Mouse (Mus musculus) megakaryocyte, embryonic 14.5 days (primary cell): ENCODE measurements around the gene Fndc11. TPM values are rescaled to one million over a fixed set of nuclear protein-coding genes. Genes with fewer than 3 reads are reported as not detected.

Experiments
- H3K27me3 ChIP-seq: replicated peaks from 2 replicates; pipeline ENCODE3; 2012; ENCODE audit warnings: inconsistent platforms
- H3K36me3 ChIP-seq: replicated peaks from 2 replicates; pipeline ENCODE3; 2012; ENCODE audit warnings: low read length, inconsistent platforms, mixed read lengths
- H3K4me1 ChIP-seq: 2 replicates; pipeline ENCODE4 v1.6.1; 2012; ENCODE audit warnings: inconsistent platforms
- H3K4me3 ChIP-seq: replicated peaks from 2 replicates; pipeline ENCODE3; 2012; ENCODE audit warnings: moderate library complexity, mild to moderate bottlenecking, inconsistent platforms
- H3K9me3 ChIP-seq: 2 replicates; pipeline ENCODE4 v1.6.1; 2012; ENCODE audit warnings: inconsistent platforms
- FLI1 ChIP-seq: IDR thresholded peaks from 2 replicates; pipeline ENCODE4 v1.6.1; 2012; ENCODE audit warnings: low read length, inconsistent platforms, mixed read lengths
- GATA1 ChIP-seq: IDR thresholded peaks from 3 replicates; pipeline ENCODE4 v1.6.1; 2012; ENCODE audit warnings: mixed read lengths, low read length, inconsistent platforms, borderline replicate concordance
- polyA plus RNA-seq: library from polyadenylated mRNA; stranded (reverse); fragments of >175 nt; gene quantifications from 2 replicates; pipeline ENCODE4 v1.2.3, GENCODE M21; 2012; ENCODE audit warnings: low replicate concordance; ENCODE audit not compliant: insufficient read depth

Gene Fndc11
- polyA plus RNA-seq, 1 experiment, result not detected

DNA sequence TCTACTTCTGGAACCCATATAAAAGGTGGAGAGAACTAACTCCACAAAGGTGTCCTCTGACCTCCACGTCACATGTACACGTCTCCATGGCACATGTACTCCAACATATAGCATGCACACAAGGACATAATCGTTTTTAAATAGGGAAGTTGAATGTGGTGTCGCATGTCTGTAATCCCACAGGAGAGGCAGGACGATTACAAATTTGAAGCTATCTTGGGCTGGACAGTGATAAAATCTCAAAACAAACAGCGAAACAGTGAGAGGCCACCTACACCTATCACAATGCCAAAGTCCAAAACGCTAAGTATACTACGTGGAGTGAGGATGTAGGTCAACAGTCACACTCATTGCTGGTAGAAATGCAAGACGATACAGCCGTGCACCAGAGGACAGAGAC lies 29.4 kb downstream of the Fndc11 start:
- H3K4me1 ChIP-seq, result peaks cover 5% of the 10 kb centered on the region
- H3K27me3 ChIP-seq, result peaks cover 5% of the 10 kb centered on the region
- H3K9me3 ChIP-seq, result peaks cover 13% of the 10 kb centered on the region
- no peak for TF ChIP-seq GATA1
- TF ChIP-seq FLI1, result no peak
- peaks cover 40% of the 10 kb centered on the region for H3K36me3 ChIP-seq
- H3K4me3 ChIP-seq, result no peak overlapping the region

DNA sequence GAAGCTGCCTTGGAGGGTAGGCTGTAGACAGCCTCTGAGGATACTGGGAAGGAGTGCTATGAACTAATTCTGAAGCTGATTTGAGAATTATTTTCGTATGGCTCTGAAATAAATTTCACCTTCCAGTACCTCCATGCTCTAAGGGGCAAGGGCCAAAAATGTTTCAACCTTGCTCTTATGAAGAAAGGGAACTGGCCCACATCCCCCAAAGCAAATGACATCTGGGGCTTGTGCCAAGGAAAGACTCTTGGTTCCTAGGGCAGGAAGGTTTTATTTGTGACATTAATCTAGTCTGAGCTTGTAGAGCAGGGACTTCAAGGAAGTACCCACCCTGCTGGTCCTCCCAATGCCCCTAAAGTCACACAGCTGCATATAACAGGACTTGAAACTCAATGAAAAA lies 32.0 kb downstream of the Fndc11 start:
- TF ChIP-seq FLI1, result no peak
- TF ChIP-seq GATA1, result no peak

DNA sequence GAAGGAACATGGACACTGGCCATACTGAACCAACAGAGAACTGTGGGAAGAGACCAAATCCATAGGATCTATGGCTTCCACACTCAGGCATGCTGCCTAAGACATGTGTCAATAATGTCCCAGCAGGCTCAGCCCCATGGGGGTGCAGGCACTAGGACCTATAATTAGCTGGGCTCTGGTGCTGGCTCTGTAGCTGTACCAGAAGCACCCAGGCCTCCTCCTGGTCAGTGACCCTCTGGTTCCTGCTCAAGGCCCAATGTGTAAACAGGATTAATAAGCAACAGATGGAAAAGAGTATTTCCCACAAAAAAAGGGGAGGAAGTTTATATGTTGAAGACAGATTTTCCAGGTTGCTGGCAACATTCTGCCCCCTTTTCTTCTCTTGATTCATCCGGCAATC lies 33.4 kb downstream of the Fndc11 start:
- Histone ChIP-seq H3K9me3 (no peaks in the 10 kb centered on the region), H3K27me3 (no peaks in the 10 kb centered on the region), H3K4me1 (peaks cover 3% of the 10 kb centered on the region), H3K36me3 (peaks cover 78% of the 10 kb centered on the region), H3K4me3 (no peak overlapping the region)
- TF ChIP-seq FLI1, result no peak
- no peak for TF ChIP-seq GATA1

More for the DNA sequence above, 32.0 kb downstream of the Fndc11 start:
- H3K4me1 ChIP-seq, result peaks cover 3% of the 10 kb centered on the region
- peaks cover 64% of the 10 kb centered on the region for H3K36me3 ChIP-seq
- peaks cover 6% of the 10 kb centered on the region for H3K9me3 ChIP-seq
- no peak overlapping the region for H3K4me3 ChIP-seq
- H3K27me3 ChIP-seq, result peaks cover 2% of the 10 kb centered on the region

DNA sequence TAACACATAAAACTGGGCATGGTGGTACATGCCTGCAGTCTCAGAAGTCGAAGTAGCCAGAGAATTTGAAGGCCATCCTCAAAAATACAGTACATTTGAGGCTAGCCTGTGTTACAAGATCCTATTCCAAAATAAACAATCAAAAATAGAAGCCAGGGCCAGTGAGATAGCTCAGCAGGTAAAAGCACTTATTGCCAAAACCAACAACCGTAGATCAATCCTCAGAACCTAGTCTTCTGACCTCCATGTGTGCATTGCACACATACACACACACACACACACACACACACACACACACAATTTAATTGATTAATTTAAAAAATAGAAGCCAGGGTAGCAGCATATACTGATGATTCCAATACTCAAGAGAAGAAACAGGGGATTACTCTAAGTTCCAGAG lies 47.0 kb downstream of the Fndc11 start:
- H3K36me3 ChIP-seq, result peaks cover 94% of the 10 kb centered on the region
- no peak overlapping the region for H3K4me3 ChIP-seq
- H3K9me3 ChIP-seq, result no peaks in the 10 kb centered on the region
- H3K27me3 ChIP-seq, result no peaks in the 10 kb centered on the region
- no peaks in the 10 kb centered on the region for H3K4me1 ChIP-seq
- TF ChIP-seq FLI1 (no peak), GATA1 (no peak)

DNA sequence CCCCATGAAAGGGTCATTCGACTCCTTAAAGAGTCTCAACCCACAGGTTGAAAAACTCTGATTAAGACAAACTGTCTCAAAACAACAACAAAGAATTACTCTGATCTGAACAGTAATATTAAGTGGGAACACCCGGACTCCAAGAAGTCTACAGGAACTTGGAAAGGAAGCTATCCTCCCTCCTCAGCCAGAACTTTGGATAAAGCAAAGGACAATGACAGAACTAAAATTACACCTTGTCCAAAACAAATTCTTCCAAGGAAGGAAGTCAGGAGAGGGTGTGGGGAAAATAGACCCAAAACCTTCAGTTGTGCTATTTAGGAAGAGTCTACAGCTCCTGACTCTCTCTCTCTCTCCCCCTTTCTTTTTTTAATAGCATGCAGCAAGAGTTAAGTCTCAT lies 52.3 kb downstream of the Fndc11 start:
- TF ChIP-seq GATA1 (no peak), FLI1 (no peak)
- Histone ChIP-seq H3K4me1 (peaks cover 5% of the 10 kb centered on the region; the same call in 1 of the 2 replicates), H3K36me3 (peaks cover 92% of the 10 kb centered on the region), H3K27me3 (no peaks in the 10 kb centered on the region), H3K9me3 (no peaks in the 10 kb centered on the region), H3K4me3 (no peak overlapping the region)

Other genes with a start within 250 kb of the Fndc11 start
- 3.0 and 9.2 TPM in 2 replicates for gene Col20a1, start 233.5 kb upstream of the Fndc11 start, polyA plus RNA-seq
- not detected in 2 replicates for gene Chrna4, start 176.5 kb upstream of the Fndc11 start, polyA plus RNA-seq
- gene Kcnq2, start 84.7 kb upstream of the Fndc11 start, polyA plus RNA-seq, result not detected in 2 replicates
- not detected in 2 replicates for gene Eef1a2, start 63.0 kb upstream of the Fndc11 start, polyA plus RNA-seq
- 257 and 509 TPM in 2 replicates for gene Ppdpf, start 32.8 kb upstream of the Fndc11 start, polyA plus RNA-seq
- gene Ptk6, start 17.2 kb upstream of the Fndc11 start, polyA plus RNA-seq, result not detected in 2 replicates
- gene Srms, start 6.8 kb upstream of the Fndc11 start, polyA plus RNA-seq, result not detected in 2 replicates
- gene Helz2, start 22.0 kb downstream of the Fndc11 start, polyA plus RNA-seq, result 1.9 and 2.3 TPM in 2 replicates
- 4.9 and 8.0 TPM in 2 replicates for gene Gmeb2, start 68.0 kb downstream of the Fndc11 start, polyA plus RNA-seq
- not detected in 2 replicates for gene Stmn3, start 94.5 kb downstream of the Fndc11 start, polyA plus RNA-seq
- gene Rtel1, start 99.7 kb downstream of the Fndc11 start, polyA plus RNA-seq, result 1.5 and 6.1 TPM in 2 replicates
- gene Zgpat, start 144.9 kb downstream of the Fndc11 start, polyA plus RNA-seq, result 3.5 and 17.6 TPM in 2 replicates
- gene Arfrp1, start 145.4 kb downstream of the Fndc11 start, polyA plus RNA-seq, result 5.0 and 9.7 TPM in 2 replicates
- gene Lime1, start 160.1 kb downstream of the Fndc11 start, polyA plus RNA-seq, result 20.5 and 108 TPM in 2 replicates
- gene Zbtb46, start 239.4 kb downstream of the Fndc11 start, polyA plus RNA-seq, result 0.16 TPM in 1 of 2 replicates, not detected in the other